Mouse (Mus musculus): Measurements from ENCODE around the gene Urgcp.

- TF ChIP-seq GATA1 (IDR thresholded peaks at IDR 0.05; ENCODE audit: low read length) (no peak), TAL1 (IDR thresholded peaks at IDR 0.05; ENCODE audit: low read length) (no peak)
Measured at GRCm38 (mm10) chr11:5766019-5766418, 3.8 kb upstream of the Urgcp start.
